Mouse (Mus musculus) fibroblast of lung, adult 2 months (primary cell): ENCODE data around the gene Tapbpl.

Source experiments
- DNase-seq: peaks from one replicate; pipeline ENCODE4 v3.0.0-alpha.2; 2011; ENCODE audit warnings: low read depth

The Tapbpl gene

DNA sequence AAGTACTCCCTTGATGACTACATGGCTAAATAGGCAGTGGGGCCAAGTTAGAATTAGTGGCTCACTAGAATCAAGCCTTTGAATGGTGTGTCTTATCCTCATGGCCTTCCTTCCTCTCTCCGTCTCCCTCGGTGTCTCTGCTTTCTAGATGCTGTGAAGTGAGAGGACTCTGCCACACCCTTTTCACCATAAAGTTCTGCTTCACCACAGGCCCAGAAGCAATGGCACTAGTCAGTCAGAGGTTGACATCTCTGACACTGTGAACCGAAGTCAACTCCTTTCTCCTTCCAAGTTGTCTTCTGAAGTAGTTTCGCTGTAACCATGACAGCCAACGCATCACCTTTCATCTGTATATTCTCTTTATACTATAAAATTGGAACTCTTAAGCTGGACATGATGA, 7.9 kb upstream of the Tapbpl start:
- no peak for DNase-seq

DNA sequence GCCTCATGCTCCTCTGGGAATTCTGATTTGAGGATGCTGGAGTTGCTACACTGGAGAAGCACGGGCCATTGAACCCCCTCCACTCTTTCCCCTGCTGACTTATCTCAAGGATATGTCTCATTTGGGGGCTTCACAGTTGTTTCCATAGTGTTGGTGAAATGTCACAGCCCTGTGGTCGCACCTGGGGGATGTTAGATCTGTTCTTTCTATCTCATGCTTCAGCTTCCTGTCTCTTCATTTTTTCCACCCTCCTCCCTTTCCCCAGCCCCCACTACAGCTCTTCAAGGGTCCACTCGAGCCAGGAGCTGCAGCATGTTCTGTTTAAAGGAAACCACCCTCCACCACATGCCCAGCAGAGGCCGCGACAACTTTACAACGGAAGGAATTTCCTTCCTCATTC, 6.7 kb upstream of the Tapbpl start:
- DNase-seq: no peak

DNA sequence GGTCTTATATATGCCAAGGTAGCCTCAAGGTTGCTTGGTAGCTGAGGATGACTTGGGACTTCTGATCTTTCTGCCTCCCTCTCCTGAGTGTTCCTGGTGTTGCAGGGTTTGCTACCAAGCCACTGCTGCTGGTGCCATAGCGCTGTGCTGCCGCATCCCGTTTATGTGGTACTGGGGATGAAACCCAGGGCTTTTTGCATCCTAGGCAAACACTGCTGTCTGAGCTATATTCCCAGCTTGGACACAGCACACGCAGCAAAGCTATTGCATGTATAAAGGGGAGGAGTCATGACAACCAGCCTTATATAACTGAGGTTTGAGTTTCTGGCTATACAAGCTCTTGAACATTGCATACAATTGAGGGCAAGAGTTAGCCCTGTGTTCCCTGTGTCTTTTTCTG, 5.8 kb upstream of the Tapbpl start:
- no peak for DNase-seq

DNA sequence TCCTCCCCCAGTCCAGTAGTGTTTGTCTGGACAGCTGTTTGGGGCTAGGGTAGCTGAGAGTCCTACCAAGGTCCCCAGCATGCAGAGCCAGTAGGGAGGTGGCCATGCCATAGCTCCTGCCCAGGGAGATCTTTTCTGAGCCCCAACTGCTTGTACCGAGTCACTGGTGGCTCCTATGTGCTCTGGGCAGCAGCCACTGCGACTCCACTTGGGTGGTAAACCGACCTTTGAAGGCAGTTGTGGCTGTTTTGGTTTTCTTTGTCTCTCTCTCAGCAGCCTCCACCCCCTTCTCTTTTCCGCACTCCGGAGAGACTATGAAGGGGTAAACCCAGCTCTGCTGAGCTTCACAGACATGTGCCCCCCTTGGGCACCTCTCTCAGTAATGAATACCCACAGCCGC, 5.1 kb upstream of the Tapbpl start, which contains the start of gene Cd27:
Gene Cd27 (minus strand): TSS at position 229 of the 400 bp plus-strand sequence.
- DNase-seq: no peak

DNA sequence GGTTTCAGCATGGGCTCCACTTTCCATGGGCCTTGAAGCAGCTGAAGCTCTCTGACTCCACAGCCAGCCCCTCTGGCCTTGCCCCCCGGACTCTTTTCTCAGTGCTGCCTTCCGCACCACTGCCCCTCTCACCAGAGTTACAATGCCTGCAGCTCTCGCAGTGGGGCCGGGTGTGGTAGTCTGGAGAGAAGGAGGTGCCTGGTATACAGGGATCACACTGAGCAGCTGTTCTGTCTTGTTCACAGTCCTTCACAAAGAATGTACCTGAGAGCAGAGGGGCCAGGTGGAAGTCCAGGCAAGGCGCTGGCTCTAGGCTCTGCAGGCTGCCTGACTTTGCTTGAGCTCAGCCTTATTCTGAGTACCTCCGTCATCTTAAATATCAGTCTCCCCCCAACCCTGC, 4.7 kb upstream of the Tapbpl start:
- no peak for DNase-seq

DNA sequence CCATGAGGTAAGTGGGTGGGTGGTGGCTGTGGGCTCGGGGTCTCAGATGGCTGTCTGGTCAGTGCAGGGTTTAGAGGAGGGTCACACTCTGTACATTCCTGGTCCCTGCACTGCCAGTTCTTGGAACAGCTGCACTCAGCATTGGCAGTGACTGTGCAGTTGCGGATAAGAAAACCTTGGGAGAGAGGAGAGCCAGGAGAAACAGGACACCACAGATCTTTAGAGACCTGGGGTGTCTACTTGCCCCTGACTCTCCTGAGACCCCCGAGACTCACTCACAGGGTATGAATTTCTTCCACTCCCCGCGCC, 2.8 kb upstream of the Tapbpl start:
- no peak for DNase-seq

DNA sequence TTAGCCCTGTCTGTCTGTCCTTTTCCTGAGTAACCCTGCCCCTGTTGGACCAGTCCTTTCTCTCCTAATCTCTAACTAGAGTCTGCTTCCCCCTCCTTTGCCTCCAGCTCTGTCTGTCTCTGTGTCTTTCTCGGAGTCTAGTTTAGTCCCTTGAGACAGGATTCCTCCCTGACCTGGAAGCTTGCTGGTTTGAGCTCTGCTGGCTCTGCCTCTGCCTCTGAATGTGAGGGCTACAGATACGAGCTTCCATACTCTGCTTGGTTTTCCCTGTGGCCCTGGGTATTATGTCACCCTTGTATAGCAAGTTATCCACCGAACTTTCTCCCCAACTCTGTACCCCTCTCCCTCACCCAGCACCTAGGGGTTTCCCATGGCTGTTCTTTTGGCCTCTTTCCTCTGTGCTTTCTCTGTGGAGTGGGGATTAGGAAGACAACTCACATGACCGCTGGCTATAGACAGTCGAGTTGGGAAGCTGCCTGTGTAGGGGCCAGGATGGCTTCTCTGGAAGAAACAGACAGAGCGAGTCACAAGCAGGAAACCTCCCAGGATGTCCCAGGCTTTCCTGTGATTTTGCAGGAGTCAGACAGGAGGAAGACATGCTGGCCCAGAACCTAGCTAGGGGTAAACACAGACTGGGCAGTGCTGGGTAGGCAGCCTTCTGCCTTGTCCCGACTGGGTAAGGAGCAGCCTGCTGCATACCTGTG, 2.3 kb upstream of the Tapbpl start:
- no peak for DNase-seq

DNA sequence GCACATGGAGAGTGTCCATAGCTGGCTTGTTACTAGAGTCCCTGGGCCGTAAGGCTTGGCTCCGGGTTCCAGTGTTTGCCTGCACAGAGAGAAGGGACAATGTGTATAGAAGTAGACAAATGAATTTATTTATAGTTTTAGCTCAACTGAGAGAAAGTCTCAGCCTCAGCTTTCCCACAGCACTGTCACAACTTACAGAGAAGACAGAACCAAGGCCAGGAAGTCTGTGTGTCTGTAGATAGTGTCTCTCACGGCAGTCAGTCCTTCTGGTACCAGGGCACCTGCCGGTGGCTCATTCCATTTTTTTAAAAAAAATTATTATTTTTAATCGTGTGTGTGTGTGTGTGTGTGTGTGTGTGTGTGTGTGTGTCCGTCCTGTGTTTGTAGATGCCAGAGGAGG, 856 bp upstream of the Tapbpl start:
- no peak for DNase-seq

DNA sequence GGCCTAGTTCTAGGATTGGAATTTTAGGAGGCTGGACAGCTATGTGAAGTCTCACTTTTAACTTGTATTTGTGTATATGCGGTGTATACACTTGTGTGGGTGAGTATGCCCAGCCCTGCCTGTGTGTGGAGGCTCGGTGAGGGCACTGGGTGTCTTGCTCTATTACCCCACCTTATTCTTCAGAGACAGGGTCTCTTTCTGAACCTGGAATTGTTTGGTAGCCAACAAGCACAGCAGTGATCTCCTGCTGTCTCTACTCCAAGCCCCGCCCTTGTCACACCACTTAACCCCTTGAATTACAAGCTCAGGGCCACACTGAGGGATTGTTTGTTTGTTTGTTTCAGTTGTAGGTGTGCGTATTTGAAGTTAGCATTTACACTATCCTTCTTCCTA, 381 bp upstream of the Tapbpl start:
- no peak for DNase-seq

DNA sequence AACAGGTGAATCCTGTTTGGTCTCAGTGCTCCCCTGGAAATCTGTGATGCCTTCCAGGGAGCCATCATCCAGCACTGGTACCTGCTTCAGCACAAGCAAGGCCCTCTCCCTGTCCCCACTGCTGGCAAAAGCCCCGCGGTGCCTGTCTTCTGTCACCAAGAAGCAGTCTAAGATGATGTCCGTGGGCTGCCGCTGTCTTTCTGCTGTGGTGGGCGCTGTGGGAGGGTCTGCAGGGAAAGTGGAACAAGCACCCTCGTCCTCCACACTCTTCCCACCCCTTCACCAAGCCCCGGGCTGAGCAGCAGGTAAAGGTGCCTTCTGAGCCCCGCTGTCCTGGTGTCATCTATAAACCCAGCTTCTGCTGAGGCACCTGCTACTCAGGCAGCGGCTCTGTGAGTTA, 1.1 kb downstream of the Tapbpl start:
- DNase-seq: no peak

DNA sequence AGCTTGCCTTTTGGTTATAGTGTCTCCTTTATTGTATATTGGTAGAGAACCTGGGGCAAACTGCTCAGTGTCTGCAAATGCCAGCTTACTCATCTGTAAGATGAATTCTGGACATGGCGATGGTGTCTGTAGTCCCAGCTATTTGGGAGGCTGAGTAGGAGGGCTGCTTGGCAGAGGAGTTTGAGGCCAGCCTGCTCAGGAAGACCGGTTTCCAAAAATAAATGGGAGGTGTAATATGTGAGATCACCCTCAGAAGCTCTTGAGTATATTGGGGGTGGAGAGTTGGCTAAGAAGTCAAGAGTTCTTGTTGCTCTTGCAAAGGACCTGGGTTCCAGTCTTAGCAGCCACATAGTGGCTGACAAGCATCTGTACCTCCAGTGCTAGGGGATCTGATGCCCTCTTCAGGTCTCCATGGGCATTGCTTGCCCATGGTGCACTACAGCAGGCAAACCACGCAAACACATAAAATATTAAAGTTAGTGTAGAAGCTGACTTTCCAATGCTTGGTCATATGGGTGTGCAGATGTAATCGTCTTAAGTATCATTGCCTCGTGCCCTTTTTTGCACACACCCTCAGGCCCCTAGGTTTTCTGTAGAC, 6.0 kb downstream of the Tapbpl start:
- no peak for DNase-seq

DNA sequence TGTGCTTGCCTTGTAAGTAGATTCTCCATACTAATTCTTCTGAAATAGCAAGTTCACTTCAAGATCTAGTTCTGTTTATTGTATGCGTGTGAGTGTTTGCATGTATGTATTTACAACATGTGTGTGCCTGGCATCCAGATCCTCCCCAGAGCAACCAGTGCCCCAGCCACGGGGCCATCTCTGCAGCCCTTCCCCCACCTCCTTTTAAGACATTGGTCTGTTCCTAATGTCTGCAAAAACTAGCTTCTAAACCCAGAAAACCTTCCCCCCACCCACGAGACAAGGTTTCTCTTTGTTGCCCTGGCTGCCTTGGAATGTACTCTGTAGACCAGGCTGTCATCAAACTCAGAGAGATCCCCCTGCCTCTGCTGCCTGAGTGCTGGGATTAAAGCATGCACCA, 9.1 kb downstream of the Tapbpl start:
- no peak for DNase-seq

DNA sequence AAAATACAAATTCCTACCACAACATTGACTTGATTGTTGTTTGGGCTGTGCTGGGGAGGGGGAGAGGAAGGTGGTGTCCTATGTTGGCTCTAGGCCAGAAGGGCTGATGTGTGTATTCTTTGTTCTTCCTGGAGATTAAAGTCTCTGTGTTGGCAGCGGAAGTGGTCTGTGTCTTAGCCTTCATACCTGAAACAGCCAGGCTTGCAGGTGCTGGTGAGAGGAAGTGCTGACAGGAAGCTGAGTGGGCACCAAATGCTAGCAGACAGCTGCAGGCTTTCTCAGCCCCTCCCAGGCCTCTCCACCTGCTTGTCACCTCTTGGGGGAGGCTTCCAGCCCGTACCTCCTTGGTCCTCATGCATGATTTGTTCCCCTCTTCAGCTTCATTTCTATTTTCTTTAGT, 9.5 kb downstream of the Tapbpl start:
- no peak for DNase-seq

DNA sequence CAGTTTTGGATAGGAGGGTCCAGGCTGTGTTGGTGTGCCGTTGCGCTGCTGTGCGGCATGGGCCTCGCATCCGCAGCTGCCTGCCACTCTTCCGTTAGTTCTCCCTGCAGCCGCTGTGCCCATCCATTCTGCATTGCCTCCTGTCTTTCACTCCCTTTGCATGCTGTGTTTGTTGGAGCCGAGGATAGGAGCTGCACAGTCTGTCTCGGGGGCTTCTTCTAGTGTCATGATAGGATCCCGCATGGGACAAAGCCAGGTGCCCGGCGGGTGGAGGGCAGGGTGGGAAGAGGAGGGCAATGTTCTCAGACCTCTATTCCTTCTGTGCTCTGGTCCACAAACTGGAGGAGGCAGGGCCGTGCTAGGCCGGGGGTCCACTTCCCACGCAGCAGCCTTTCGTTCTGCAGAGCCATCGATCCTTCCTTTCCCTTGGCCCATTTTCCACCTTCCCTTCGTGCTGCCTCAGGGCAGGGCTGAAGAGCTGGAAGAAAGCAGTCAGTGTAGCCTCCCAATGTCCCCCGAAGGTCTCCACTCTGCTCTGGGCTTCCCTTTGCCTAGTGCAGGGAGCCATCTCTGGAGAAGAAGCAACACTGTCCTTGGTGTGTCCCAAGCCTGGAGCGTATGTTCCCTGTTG, 10.4 kb downstream of the Tapbpl start:
- DNase-seq: no peak

DNA sequence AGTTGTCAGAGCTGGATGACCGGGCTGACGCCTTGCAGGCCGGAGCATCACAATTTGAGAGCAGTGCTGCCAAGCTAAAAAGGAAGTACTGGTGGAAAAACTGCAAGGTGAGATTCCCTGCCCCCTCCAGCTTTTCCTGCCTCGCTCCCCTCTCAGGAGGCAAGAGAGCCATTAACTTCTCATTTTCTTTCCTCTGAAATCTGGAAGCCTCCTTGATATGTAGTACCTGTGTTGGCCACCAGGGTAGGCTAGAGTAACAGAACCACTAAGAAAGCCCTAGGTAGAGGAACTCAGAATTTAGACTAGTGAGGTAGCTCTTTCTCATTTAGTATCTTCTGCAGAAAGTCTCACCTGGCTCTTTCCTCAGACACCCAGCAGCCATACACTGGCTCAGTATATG, 12.7 kb downstream of the Tapbpl start:
- DNase-seq: peak; percentile 30

DNA sequence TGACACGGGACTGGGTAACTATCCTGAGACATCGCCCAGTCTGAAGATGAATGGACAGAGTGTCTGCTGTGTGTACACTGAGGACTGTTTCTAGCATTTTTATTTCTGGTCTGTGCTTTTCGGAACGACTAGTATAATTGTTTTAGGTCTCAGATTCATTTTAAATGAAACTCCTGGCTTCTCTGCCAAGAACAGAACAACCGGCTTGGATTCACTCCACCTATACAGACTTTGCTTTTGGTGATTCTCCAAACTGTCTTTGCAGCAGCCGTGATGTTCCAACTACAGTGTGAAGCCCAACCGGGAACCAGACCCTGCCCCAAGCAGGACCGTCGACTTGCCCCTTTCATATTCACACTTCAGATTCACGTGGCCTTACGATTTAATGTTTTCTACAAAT, 13.8 kb downstream of the Tapbpl start:
- DNase-seq: no peak

DNA sequence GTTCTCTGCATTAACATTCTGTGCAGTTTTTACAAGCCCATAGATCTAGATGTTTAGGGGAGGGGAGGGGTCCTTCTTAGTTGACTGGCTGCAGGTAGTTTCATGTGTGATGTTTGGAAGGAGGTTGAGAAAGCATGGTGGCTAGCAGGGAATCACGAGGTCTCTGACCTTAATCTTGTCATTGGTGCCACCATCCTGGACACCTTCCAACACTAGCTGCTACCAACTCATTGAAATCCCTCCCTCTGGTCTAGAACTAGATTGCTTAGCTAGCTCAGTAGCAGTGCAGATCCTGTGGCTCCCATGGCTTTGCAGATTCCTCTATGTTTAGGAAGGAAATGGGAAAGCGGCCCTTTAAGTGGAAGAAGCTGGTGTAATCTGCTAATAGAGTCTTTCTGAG, 14.8 kb downstream of the Tapbpl start:
- DNase-seq: no peak

DNA sequence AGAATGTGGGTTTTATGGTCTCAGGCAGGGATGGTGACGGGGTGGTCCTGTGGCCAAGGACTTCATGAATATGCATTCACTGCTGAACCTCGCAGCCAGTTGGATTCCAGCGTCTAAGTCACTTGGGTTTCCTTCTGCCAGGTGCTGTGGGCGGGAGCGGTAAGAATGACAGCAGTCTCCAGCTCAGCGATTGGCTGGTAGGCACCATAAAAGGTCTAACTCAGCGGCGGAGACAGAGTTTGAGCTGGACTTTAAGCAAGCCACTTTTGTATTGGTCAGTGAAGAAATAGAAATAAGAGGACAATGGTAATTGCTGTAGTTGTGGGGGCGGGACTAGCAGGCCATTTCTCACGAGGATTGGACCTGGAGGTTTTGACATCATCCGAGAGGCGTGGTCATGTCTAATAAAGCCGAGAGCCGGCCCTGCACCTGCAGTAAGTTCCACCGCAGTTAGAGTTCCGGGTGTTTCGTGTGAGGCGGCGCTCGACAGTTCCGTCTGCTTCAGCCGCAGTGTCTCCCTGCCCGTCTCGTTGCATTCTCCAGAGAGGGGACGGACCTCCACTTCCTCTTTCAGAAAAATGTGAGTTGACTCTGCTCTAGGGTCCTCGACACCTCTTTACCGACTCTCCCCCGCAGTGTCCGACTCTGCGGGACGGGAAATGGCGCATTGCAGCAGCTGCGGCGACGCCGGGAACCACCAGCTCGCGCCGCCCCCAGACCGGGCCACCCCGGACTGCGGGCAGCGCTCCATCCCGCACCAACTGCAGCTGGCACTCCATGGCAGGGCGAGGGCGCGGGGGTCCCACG, 16.3 kb downstream of the Tapbpl start, which contains the start of gene Vamp1:
Gene Vamp1 (plus strand): TSS at position 404 of the 807 bp plus-strand sequence.
- DNase-seq: peak; percentile 93

DNA sequence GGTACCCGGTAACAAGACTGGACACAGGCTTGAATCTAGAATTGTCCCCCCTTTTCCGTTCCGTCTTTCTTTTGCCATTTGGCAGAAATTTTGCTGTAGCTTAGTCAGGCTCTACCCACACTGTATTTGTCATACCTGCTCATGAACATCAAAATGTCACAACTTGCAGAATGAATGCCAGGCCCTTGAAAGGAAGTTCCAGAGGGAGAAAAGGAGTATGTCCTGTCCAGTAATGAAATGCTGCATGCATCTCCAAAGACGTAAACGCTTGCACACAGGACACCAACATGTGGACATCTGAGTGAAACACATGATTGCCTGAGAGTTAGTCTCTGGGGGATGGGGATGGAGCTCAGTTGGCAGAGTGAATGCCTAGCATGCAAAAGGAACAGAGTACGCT, 17.9 kb downstream of the Tapbpl start:
- no peak for DNase-seq

DNA sequence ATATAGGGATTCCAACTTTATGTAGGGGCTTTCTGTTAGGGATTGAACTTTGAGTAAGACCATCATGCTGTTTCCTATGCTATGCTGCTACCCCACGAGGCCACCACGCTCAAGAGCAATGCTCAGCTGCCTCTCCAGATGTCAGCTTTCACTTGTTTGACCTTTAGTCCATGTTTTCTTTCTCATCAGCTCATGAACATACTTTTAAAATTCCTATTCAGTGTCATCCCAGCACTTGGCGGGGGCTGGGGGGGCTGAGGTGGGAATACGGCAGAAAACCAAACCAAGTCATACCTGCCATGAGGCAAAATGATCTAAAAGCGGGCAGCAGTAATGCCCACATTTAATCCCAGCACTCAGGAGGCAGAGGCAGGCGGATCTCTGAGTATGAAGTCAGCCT, 18.5 kb downstream of the Tapbpl start:
- no peak for DNase-seq

DNA sequence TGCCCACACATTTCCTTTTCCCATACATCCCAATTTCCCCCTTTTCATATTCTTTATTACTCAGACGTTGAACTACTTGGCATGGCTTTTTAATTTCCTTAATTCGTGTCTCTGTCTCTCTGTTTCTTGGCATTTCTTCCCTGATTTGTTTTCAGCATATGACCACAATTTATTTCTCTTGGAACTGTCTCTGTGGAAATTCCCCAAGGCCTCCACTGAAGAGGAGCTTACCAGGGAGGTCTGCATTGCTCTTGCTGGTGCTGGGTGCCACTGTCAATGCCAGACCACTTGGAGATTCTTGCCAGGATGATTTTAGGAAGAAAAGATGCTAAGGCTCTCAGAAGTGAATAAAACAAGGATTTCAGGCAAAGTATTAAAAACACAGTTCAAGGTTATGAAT, 19.0 kb downstream of the Tapbpl start:
- no peak for DNase-seq

DNA sequence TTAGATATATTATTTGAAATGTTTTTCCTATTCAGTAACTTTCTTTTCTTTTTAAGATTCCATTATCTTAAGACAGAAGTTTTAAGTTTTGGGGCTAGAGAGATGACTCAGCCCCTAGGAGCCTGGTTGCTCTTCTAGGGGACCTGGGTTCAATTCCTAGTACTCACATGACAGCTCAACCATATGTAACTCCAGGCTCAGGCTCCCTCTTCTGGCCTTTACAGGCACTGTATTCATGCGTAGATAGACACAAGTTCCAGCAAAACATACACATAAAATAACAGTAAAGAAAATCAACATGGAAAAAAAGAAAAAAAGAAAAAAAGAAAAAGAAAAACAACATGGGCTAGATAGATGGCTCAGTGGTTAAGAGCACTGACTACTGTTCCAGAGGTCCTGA, 21.2 kb downstream of the Tapbpl start:
- no peak for DNase-seq

DNA sequence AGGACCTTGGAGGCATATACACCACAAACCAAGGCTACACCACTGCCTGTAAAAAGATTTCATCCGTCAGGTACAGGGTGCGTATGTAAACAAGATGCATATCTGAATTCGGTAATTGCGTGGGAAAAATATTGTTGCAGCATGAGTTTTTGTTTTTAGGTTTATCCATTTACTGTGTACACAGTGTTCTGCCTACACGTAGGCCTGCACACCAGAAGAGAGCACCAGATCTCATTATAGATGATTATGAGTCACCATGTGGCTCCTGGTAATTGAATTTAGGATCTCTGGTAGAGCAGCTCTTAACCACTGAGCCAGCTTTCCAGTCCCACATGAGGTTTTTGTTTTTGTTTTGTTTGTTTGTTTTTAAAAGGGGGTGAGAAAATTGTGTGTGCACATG, 34.5 kb downstream of the Tapbpl start:
- DNase-seq: no peak
